Mouse (Mus musculus): ENCODE data around the gene Eif2b4.

DNA sequence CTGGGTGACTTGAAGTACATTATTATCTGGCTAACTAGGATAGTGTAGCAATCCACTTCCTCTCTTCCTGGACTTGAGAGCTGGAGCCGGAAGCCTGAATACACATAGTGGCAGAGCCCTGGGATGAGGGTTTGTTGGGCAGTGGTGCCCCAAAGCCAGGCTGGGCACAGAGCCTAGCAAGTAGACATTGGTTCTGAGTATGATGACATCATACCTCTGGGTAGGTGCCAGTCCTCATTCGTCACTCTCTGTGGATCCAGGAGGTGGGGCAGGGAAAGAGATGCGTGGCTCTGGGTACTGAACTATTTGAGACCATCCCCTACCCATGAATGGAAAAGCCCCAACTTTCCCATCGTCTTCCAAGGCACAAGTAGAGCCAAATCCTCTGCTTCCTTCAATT, 43.4 kb downstream of the Eif2b4 start:
- TF ChIP-seq CTCF (IDR thresholded peaks at IDR 0.05; ENCODE audit: low read depth, low read length): no peak
- no peak for TF ChIP-seq POLR2A (IDR thresholded peaks at IDR 0.05; ENCODE audit: extremely low read depth, insufficient read depth, low read length)

All from liver, adult 2 months (tissue).